ENCODE assay signal across 9 mouse cellular contexts in the genomic region with DNA sequence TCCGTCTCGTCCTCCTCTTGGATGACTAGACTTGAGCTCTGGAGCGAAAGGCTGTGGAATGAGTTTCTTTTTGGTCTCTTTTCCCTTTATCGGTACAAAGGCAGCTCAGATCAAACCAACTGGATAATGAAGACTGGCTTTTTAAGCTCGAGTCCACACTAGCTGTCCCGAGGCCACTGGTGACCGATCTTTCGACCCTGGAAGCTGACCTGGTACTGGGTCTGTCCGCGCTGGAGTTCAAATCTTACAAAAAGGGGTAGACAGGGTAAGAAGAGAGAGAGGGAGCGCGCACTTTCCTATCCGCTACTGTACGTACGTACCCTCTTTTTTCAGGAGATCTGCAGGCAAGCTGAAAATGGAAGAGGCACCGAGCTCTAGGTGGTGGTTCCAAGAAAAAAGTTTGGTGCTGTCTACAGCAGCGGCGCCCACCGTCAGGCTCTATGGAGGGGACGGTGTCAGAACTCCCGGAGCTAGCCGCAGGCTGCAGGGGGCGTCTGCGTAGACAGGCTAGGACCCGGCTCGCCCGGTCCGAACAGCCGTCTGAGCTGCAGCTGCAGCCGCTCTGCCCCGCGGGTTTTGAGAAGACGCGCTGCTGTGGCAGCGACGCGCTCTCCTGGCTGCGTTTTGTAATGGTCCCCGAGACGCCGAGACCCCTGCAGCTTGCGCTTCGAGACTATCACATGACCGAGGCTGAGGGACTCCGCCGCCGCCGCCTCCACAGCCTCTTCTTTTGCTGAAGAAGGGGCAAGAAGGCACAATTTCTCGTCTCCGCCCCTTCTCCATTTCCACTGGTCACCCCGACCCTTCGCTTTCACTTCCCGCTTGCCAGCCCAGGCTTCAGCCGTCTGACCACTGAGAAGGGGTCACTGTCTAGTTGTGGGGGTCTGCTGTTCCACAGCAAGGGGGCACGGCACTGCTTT. TPM values are rescaled to one million over a fixed set of nuclear protein-coding genes. Genes with fewer than 3 reads are reported as not detected.
DNase-seq lines count a peak whose midpoint lies in the region; ATAC-seq lines count a peak whose summit lies in the region.
"Had no signal": no experiment of that assay in that cellular context is flagged by ENCODE, and none has a peak within 500 bp of the region (broad histone marks: within the 10 kb centered on the region; RNA-seq: fewer than 3 reads in every experiment).

No protein-coding gene starts in this region.

- H3K4me1 ChIP-seq in brown adipose tissue, adult 24 weeks (ENCODE audit: control insufficient read depth, insufficient read depth, insufficient read length, low read length): peaks cover 3% of the 10 kb centered on the region; the same call in 1 of the 2 replicates

- DNase-seq in cerebellum, postnatal 10 days: peak; percentile 23 to 32
- DNase-seq in cerebellum, adult 9-11 months: no peak
- DNase-seq in left cerebral cortex, adult 18-20 months (ENCODE audit: low spot score in 2 of 2): no peak
- DNase-seq in cerebellum, adult 18-20 months: no peak
- DNase-seq in adrenal gland, postnatal 4 days (ENCODE audit: low spot score in 2 of 2): no peak

- H3K27ac ChIP-seq in brown adipose tissue, adult 24 weeks (replicated peaks; ENCODE audit: low read depth, low read length): no peak overlapping the region

- H3K4me3 ChIP-seq in brown adipose tissue, adult 24 weeks (ENCODE audit: insufficient read depth, low read depth, low read length): peak overlapping the region; percentile 29

- 0 out of 4 replicates have a peak, but pooled peaks have one; percentile 4 to 8 for ATAC-seq in hematopoietic stem cell, adult 5-6 weeks (replicated peaks in 1 of 2; ENCODE audit: insufficient read depth in 1 of 2, low FRiP score in 2 of 2, low TSS enrichment in 1 of 2, low read depth in 1 of 2, poor library complexity in 2 of 2, severe bottlenecking in 2 of 2)
- peak; percentile 44 for ATAC-seq in megakaryocyte, adult 5-6 weeks (ENCODE audit: poor library complexity, severe bottlenecking)

RNA-seq across cellular contexts. Expression of gene Foxb2, which starts 0.6 kb away (rescaled TPM):
- polyA plus RNA-seq in brown adipose tissue, adult 24 weeks (2012; ENCODE audit: insufficient read depth, insufficient read length, missing spikeins): not detected in 2 replicates
- not detected in 2 replicates for total RNA-seq in hematopoietic stem cell, adult 5-6 weeks (2017)
- total RNA-seq in megakaryocyte, adult 5-6 weeks (2015): not detected in 2 replicates
- not detected in 2 replicates for total RNA-seq in megakaryocyte, adult 5-6 weeks (2017)
- not detected for total RNA-seq in left cerebral cortex, adult 18-20 months (2021)
- not detected for total RNA-seq in adrenal gland, postnatal 4 days (2021)
- polyA plus RNA-seq: cortical plate, adult 2 months had no signal

Comparison
In these comparisons a context has a peak if more than half of its experiments do, and no peak if none do; other contexts are left out.
1. DNase-seq: peak in cerebellum, postnatal 10 days (2 of 2); none in cerebellum, adult 9-11 months (single experiment), left cerebral cortex, adult 18-20 months (0 of 2), cerebellum, adult 18-20 months (0 of 2) and adrenal gland, postnatal 4 days (0 of 2).